8 mouse cellular contexts compared by ENCODE assay signal in the genomic region with DNA sequence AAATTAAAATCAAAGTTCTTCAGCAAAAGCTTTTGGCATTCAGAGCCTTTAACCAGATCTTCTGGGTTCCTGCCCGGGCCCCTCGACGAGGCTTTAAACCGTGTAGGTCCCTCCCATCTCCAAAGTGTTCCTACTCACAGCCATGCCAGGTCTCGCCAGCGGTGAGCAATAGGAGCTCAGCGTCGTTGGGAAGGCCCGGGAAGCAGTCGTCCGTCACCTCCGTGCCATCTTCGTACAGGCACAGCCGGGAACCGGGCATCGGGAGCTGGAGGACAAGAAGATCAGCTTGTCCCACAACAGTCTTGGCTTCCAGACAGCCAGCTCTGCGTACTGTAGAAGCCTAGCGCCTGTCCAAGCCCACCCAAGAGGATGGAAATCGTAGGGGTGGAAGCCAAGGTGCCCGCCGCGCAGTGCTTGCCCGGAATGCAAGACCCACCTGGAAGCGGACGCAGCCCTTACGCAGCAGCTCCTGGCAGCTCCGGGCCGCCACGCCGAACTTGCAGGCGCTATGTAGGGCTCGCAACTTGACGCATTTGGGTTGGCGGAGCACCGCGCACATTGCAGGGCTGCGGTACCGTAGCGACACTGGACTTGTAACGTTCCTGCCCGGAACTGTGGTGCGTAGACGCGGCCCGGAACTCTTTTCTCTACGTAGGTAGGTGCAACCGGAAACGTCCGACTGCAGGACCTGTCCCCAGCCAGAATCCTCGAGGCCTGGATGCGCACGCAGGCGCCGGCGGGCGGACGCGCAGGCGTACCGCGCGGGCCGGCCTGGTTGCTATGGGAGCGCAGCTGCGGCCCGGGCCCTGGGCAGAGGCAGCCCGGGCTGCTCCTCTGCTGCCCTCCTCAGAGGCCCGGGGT. TPM values are rescaled to one million over a fixed set of nuclear protein-coding genes. Genes with fewer than 3 reads are reported as not detected.
DNase-seq lines count a peak whose midpoint lies in the region; ATAC-seq lines count a peak whose summit lies in the region.

A gene (minus strand): TSS at position 696 of the 861 bp plus-strand sequence.
A gene (plus strand): TSS at position 764 of the 861 bp plus-strand sequence.

- no peaks in the 10 kb centered on the region for H3K27me3 ChIP-seq in hindbrain, embryonic 13.5 days

- peak; percentile 97 for ATAC-seq in hindbrain, embryonic 13.5 days (ENCODE audit: low FRiP score)

- WGBS in hindbrain, embryonic 13.5 days, result 1% methylated on average over 68 of the region's 68 CpGs

- no peaks in the 10 kb centered on the region for H3K9me3 ChIP-seq in hindbrain, embryonic 13.5 days

- H3K4me2 ChIP-seq in hindbrain, embryonic 13.5 days, result peak within 1 kb of the TSS; percentile 91

- peaks cover 46% of the 10 kb centered on the region for H3K4me1 ChIP-seq in hindbrain, embryonic 13.5 days (replicated peaks)

- peak; percentile 94 for DNase-seq in NIH3T3 (ENCODE audit: low read depth)
- DNase-seq in cerebellum, postnatal 10 days, result peak; percentile 97 to 98
- peak; percentile 89 to 90 for DNase-seq in frontal cortex, postnatal 14 days (ENCODE audit: low spot score in 2 of 2)
- peak; percentile 91 to 94 for DNase-seq in layer of hippocampus, postnatal 25 days (ENCODE audit: extremely low spot score in 1 of 2, low spot score in 1 of 2)
- peak; percentile 92 for DNase-seq in lung, postnatal 25 days (ENCODE audit: low spot score)
- DNase-seq in retina, embryonic 14.5 days (ENCODE audit: low spot score), result peak; percentile 95
- peak; percentile 95 for DNase-seq in thymus, postnatal 4 days

- H3K36me3 ChIP-seq in hindbrain, embryonic 13.5 days, result peaks cover 34% of the 10 kb centered on the region

- peak within 1 kb of the TSS; percentile 97 for H3K4me3 ChIP-seq in hindbrain, embryonic 13.5 days

- peak within 1 kb of the TSS; percentile 95 for H3K9ac ChIP-seq in hindbrain, embryonic 13.5 days

- peak within 1 kb of the TSS; percentile 85 for H3K27ac ChIP-seq in hindbrain, embryonic 13.5 days

RNA-seq across cellular contexts. Expression of the first gene that starts in this region (rescaled TPM):
- 10.1 and 12.5 TPM in 2 replicates for polyA plus RNA-seq in hindbrain, embryonic 13.5 days (2015; fragmentation: Nextera tagmentation; extraction: Ambion mirVana)
- total RNA-seq in layer of hippocampus, postnatal 25 days (2021), result 10 to 100 TPM in 1 of 2 experiments, 1 to 10 TPM in 1; 8.3 to 11.9 TPM

RNA-seq across cellular contexts. Expression of the second gene that starts in this region (rescaled TPM):
- 16.1 and 19.9 TPM in 2 replicates for polyA plus RNA-seq in hindbrain, embryonic 13.5 days (2015; fragmentation: Nextera tagmentation; extraction: Ambion mirVana)
- 10 to 100 TPM; 31.0 to 31.3 TPM for total RNA-seq in layer of hippocampus, postnatal 25 days (2021)

Comparison
In these comparisons a context has a peak if more than half of its experiments do, and no peak if none do; other contexts are left out.
1. Peak in every context shown above with its lines: DNase-seq, ATAC-seq, H3K4me3 ChIP-seq and H3K27ac ChIP-seq.